Mouse (Mus musculus) monocyte, adult 5-6 weeks (primary cell): ENCODE results near the gene Foxp1. TPM values are rescaled to one million over a fixed set of nuclear protein-coding genes. Genes with fewer than 3 reads are reported as not detected.
A peak's percentile ranks its signal among the peaks of the same experiment; 100 is the strongest.

Source experiments
- ATAC-seq: fragments of 153-309, 156-312 bp; replicated peaks from 2 replicates; pipeline ENCODE4 v1.8.0; 2017; ENCODE audit warnings: mild to moderate bottlenecking; ENCODE audit not compliant: low TSS enrichment, insufficient number of reproducible peaks, severe bottlenecking, poor library complexity, low FRiP score
- total RNA-seq: library from RNA; stranded (forward); fragments of 200-1000, 200-491, 200-594 nt; gene quantifications from 3 replicates; pipeline ENCODE4 v1.2.3, GENCODE M21; 2017

The Foxp1 gene
- total RNA-seq, 1 experiment from 2014 or later = 75.1 TPM

DNA sequence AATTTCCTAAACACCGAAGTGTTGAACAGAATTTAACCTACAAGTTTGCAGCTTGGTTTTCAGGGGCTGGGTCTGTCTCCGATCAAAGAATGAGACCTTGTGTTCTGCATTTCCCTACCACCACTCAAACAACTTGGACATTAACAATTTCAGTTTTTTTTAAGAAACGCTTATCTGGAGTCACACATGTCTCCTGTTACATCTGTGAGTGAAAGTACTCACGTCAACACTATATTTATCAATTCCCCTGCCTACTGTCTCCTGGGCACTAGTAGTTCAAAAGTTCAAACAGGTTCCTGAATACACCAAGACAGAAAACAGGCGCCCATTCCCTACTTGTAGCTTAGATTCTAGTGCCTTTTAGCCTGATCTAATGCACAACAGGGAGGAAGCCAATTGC is 172.4 kb downstream of the Foxp1 start:
- ATAC-seq = no peak

DNA sequence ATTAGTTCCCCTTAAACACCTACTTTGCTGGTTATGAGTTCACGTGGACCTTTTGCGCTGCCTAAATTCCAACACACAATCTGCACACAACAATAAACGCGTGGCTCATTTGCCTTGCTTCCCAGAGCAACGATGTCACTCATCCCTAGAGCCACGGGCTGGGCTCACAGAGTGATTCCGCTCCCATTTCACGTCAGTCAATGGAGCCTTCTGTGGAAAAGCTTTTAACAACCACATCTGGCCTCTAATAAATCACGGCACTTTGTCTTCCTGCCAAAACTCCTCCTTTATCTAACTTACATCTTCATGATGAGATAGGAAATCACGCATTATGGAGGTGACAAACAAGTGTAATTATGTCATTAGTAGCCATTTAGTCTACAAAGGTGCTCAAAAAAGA is 174.7 kb downstream of the Foxp1 start:
- no peak for ATAC-seq

DNA sequence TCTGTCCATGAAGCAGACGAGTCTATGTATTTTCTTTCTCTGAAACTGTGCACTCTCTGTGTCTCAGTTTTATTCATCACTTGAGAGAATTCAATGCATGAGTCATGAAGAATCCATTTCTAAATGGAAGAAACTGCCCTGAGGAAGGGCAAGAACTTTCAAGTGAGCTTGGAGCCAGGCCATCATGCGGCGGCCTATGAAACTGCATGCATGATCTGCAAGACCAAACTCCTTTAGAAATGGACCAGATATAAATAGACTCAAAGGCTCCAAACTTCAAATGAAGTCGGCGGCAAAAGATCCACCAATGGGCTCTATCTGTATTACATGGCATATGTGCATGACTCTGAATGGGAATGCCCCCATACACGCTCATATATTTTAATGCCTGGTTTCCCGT is 177.6 kb downstream of the Foxp1 start:
- no peak for ATAC-seq

DNA sequence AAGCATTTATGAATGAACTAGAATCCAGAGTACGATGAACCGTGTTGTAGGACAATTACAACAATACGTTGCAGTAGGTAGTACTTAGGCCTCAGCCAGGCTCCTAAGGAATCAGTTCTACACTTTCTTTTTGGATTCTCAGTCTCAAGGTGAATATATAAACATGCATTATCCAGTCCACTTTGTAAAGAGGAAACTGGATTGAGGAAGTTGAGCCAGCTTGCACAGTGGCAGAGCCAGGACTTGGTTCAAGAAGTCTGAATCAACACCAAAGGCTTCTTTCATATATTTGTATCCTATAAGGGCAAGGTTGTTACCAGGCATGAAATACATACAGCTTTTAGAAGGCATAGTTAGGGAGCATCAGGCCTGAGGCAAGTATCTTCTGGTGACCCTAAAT is 178.2 kb downstream of the Foxp1 start:
- peak; percentile 63 for ATAC-seq

DNA sequence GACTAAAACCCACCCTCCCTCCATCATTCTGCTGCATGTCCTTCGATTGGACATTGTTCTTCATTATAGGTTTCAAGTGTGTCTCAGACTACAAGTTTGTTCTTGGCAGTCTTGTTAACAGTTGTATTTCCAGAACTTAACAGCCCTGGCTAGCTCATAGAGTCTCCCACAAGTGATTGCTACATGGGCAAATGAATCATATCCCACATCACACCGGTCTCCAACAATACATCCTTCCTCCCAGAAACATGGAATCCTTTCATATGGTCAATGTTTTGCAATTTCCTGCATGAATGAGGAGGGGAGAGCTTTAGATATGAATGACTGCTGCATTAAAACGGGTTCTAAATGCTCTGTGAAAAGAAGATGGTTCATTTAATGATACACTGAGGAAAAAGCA is 178.7 kb downstream of the Foxp1 start:
- no peak for ATAC-seq

DNA sequence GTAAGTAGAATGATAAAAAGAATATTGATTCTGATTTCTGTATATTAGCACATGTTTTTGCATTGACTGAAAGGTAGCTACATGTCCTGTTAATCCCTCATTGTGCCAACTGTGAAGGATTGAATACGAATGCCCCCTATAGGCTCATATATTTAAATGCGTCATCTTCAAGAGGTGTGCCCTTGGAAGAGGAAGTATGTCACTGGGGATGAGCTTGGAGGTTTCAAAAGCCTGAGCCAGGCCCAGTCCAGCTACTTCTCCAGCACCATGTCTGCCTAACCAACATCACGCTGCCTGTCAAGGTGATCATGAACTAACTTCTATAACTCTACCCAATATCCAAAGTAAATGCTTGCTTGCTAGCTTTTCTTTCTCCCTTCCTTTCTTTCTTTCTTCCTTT is 180.1 kb downstream of the Foxp1 start:
- peak; percentile 67; the same call in 1 of the 2 replicates for ATAC-seq

DNA sequence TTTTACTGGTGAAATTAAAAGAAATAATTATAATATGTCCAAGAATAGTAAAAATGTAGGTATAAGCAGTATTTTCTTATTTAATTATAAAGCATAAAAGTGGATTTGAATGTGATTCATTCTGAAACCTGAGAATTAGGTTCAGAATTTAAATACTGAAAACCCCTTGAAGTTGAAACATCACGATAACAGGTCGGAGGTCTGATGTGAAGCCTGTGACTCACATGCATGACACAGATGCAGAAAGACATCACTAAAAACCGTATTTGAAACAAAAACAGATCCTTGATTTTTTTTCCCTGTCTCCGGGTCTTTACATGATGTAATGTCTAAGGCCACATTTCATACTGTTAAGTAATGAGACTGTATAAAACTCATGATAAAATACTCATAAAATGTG is 181.6 kb downstream of the Foxp1 start:
- ATAC-seq = no peak

DNA sequence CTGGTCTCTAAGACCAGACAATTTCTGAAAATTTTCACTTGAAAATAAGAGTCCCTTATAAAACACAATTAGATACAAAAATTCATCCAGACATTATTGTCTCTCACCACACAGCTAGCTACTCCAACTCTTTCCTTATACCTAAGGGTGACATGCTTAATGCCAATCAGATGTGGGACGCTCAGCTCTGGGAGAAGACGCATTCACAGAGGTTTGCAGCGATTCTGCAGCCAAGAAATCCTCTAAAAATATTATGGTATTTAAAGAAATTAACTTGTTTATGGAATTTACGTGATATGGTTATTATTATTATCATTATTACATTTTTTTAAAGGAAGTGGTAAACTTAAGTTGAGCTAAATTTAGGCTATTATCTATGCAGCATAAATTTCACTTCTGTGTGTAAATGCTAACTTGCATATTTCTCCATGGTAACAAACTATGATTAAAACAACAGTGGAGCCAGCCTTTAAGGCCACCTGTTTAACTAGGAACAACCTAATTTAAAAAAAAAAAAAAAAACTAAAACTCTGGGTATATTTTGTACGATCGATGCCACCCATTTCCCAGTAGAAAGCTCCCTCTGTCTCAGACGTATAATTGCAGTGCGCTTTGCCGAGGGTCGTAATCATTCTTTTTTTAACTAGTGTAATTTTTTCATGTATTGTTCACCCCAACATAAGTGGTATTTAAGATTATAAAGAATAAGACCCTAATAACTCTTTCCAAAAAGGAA is 182.4 kb downstream of the Foxp1 start:
- no peak for ATAC-seq

DNA sequence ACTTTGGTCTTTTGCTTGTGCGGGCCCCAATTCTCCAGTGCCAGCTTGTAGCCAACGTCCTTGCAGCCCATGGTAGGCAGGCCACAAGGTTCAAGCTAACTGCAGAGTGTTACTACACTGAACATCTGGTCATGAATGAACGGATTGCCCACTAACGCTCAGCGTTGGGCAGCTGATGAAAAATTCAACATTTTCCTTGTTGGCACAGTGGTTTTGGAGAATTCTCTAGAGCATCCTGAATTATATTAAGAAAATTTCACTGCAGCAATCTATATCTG is 183.2 kb downstream of the Foxp1 start:
- no peak for ATAC-seq

DNA sequence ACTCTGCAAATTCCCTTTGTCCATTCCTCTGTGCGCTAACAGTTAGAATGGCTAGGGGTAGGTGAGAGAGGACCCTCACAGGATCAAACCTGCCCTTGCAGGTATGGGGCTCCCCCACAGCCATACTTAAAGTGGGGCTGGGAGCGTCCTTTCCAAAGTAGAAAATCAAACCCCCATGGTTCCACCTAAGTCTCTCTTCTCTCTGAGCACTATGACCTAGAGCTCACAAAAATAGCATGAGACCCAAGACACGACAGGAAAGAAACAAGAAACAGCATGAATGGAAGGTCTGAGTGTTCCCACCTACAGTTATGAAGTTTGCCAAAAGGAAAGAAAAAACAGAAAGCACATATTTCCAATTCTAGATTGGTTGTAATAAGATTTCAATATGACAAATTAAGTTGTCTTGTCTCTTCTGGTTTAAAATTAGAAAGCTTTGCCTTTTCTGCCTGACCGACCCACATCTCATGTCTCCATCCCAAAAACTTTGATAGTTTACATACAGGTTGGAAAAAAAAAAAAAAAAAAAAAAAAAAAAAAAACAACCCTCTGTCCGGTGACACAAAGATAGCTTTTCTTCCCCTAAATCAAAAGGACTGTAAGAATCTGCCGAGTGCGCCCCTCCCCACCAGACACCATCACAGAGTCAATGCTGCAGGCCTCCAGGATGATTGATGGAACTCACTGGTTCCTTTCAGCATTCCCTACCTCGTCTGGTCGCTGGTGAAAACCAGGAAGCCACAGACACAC is 183.8 kb downstream of the Foxp1 start:
- ATAC-seq = no peak

DNA sequence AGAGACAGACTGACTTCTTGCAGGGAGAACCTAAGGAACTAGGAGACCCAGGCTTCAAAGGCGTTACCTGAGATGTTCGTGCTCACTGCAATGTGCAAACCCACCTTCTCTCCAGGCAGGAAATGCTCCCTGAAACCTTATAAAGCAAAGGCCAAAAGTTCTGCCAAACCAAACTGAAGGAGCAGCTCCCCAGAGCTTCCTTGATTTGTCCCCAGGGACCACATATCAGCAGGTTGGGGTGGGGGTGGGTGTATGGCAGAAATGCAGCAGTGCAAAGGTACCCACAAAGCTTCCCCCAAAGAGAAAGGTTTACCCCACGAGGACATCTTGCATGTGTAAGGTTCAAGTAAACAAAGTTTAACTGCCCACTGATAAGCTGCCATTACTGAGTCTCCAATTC is 184.3 kb downstream of the Foxp1 start:
- no peak for ATAC-seq

DNA sequence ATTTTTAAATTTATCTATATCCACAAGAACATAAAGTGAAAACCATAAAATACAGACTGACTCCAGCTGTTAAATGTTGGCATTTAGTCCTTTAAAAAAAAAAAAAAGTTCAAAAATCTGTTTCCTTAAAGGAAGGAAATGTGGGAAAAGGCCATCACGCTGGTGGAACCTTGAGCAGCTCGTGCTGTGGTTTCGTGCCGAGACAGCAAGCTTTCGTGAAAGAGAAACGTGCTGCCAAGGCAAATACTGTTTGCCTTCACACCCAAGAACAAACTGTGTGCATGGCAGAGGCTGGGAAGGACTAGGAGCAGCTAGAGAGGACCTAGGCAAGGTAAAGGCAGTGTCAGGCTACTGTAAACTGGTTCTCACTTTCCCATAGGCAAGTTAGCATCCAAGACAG is 184.9 kb downstream of the Foxp1 start:
- ATAC-seq = no peak

DNA sequence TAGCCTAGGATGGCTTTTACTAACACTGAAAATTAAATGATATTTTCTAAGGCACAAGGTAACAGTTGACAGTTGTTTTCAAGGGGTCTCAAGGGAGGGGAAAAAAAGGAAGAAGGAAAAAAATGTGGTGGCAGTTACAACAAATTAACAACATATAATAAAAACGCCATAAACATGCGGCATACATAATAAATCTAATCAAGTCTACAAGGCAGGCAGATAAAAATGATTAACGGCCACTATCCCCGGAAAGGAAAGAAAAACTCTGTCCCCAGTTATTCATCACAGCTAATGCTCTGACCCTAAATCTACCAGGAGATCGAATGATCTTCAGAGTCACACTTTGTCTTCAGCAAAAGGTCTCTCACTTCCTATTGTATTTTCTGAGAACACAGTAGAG is 186.3 kb downstream of the Foxp1 start:
- ATAC-seq = no peak

DNA sequence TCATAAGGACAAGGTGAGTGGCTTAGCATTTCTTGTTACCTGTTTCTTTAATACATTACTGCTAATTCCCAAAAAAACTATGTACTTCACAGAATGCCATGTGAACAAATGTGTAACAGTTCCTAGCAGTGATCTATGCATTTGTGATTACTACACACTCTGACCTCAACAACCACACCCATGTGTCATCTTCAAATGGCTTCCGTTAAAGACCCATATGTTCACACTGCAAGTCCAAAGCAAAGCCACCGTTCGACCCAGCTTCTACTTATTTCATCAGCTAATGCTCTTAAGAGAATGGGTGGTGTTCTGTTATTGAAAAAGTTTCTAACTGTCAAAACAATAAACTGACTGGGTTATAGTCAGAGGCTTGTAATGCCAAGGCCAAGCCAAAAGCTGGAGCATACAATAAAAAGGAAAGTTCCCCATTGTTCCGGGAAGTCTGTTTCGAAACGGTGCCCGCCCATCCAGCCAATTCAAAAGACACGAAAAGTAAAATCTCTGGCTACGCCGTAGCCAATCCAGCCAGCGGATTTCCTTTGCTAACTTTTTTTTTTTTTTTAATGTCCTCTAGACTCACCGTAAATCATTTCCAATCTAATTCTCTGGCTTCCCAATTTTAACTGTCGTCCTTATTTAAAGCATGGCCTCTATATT is 187.2 kb downstream of the Foxp1 start:
- ATAC-seq = peak; percentile 81

DNA sequence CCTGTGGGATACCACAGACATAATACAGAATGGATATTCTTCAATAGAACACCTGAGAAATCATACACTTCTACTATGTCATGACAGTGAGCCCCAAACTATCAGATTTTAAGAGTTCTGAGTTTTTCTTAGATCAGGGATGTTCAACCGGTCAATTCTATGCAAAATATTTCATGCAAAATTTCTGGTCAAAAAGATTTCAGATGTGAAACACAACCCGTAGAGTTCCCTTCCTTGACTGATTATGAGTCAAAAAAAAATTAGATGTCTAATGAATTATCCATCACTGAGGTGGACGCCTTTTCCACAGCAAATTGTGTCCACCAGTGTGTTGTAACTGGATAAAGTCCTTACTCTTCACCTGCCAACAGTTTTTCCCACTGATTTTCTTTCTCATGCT is 188.3 kb downstream of the Foxp1 start:
- ATAC-seq = no peak

DNA sequence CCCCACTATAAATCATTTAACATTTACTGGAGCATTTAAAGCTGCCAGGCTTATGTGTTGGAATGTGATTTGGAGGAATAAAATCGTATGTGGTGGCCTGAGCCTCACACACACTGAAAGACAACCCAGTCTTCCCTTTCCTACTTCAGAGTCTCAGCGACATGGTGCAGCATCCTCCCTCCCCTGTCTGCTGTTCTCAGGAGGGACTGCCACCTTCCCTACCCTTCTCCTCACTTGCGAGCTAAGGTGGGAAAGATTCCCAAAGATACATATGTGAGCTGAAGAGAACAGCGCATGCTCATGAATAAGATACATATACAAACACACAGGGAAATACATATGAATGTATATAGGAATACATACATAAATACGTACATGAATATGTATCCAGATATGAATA is 189.4 kb downstream of the Foxp1 start:
- no peak for ATAC-seq

DNA sequence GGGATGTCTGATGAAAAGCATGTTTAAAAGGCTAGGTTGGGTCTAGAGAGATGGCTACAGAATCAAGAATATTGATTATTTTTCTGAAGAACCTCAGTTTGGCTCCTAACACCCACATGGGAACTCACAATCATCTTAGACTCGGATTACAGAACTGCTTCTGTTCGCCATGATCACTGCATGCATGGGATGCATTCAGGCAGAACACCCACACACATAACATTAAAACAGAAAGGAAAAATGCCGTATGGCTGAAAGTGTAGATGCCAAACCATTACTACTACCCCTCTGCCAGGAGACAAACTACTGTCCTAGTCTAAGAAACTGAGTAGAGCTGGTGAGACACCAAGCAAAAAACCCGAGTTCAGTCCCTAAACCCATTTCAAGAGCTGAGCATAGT is 192.4 kb downstream of the Foxp1 start:
- ATAC-seq = no peak

DNA sequence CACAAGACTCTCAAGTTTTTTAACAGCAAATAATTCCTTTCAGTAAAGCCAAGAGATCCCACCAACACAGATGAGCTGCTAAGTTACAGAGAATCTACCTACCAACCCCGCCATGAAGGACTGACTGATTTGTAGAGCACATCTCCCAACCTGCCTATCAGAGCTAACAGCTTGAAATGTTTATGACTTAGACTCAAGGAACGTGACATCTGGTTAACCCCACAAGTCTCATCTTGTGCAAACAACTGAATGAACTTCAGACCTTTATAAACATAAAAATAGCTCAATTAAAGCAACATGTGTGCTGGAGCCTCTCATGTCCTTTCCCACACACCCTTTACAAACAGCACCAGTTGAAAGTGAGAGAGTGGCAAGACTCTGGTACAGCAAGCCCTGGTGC is 193.9 kb downstream of the Foxp1 start:
- no peak for ATAC-seq

DNA sequence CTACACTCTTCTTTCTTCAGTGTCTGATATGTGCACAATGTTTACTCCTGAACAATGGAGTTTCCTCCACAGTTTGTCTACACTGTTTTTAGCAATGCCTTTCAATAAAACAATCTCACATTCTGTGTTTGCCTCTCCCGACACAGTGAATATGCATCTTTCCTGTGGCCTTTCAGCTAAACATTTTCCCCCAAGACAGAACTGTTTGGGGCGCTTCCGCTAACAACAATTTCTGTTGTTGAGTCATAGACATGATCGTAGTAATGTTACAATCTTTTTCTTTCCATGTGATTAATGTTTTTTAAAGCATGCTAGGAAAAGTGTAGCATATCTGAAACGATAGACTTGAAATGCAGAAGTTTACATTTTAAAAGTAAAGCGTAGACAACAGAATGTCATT is 194.4 kb downstream of the Foxp1 start:
- ATAC-seq = no peak

DNA sequence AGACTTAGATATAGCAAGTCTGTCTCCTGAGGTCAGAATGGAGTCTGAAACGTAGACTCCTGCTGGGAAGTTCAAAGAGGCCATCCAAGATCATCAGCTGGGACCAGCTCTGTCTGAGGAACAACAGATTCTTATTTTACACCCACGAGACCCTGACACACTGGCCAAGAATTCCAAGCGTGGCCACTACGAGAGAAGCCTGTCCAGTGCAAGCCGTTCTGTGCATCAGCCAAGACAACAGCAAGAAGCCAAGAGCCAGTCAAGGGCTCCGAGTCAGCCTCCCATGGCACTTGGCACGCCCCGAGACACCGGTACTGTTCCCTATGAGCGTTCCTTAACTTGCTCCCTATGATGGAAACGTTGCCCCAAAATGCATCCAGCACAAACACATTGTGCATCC is 194.8 kb downstream of the Foxp1 start:
- ATAC-seq = no peak
